Mouse (Mus musculus): ENCODE measurements around the gene Kmt5c.
A peak's percentile ranks its signal among the peaks of the same experiment; 100 is the strongest.

Kmt5c gene

GRCm38 (mm10) chr7:4739544-4740275 lies at the start of gene Kmt5c:
Gene Kmt5c, plus strand, starts transcription at chr7:4740115.
- DNase-seq, result peak; percentile 100

DNA sequence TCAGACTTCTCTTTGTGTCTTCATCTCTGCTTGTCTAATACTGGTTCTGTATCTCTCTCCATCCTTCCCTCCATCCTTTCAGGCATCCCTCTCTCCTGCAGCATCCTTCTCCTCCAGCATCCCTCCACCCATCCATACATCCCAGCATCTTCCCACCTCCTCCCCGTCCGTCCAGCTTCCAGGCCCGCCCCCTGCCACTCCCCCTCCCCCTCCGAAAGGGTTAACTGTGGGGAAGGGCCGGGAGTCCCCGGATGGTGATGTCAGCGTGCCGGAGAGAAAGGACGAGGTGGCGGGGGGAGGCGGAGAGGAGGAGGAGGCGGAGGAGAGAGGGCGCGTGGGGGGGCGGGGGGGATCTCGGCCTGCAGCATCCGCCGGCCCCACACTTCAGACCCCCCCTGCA lies 49.5 kb upstream of the Kmt5c start, which contains the start of gene Brsk1:
TSS of gene Brsk1 (plus strand) at position 218 of the 400 bp plus-strand sequence.
- peak; percentile 89 for DNase-seq

DNA sequence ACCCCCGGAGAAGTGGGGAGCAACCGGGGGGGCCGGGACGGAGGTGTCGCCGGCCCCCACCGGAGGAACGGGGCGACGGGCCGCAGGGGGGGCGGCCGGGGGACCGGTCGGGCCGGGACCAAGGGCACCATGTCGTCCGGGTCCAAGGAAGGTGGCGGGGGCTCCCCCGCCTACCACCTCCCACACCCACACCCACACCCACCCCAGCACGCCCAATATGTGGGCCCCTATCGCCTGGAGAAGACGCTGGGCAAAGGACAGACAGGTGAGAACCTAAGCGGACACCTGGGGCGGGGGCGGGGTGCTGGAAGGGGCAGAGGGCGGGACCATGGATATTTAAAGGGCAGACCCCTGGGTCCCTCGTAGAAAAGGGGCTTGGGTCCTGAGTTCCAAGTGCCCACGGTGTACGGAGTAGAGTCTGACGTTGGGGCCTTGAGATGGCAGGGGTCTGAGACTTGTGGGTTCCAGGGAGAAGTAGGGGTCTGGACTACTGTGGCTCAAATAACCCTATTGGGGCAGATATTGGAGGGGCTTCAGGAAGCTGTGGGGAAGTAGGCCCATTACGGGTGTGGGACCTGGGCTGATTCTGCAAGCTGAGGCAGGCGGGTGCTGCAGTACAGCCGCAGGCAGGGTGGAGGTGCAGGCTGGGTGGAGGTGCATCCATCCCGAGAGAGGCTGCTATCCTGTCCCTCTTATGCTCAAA lies 48.8 kb upstream of the Kmt5c start:
- peak; percentile 56 for DNase-seq

DNA sequence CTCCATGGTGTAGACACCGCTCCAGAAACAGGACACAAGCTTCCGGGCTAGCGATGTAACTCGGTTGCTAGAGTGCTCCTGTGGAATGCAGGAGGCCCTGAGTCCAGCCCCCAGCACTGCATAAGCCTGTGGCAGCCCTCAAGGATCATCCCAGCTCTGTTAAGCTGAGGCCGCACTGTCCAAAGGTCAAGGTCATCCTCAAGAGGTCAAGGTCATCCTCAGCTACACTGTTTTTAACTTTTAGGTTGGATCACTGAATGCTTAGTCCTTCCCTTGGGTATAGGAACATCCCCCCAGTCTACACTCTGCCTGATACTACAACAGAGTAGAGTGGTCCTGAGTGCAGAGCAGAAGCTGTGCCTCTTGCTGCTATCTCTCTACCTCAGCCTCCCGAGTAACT lies 46.9 kb upstream of the Kmt5c start:
- no peak for DNase-seq

GRCm38 (mm10) chr7:4702334-4702733 lies 37.6 kb upstream of the Kmt5c start:
- DNase-seq, result no peak

GRCm38 (mm10) chr7:4703195-4703594 lies 36.7 kb upstream of the Kmt5c start:
- DNase-seq, result no peak

- DNase-seq, result peak; percentile 57
Measured at GRCm38 (mm10) chr7:4705098-4705497, 34.8 kb upstream of the Kmt5c start.

DNA sequence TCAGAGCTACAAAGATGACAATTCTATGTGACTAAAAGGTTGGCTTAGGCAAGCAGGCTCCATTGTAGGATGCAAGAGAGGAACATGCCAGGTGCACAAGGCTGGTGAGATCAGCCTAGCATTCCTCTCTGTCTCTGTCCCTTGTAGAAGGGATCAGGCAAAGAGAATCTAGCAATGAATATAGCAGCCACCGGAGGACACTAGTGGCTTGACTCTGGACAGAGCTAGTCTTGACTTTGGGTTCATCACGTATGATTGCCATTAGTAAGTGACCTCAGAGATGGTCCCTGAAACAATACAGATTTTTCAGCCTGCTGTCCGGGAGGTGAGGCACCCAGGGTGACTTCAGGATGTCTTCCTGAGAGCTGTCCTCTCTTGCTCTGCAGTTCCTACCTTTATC lies 27.3 kb upstream of the Kmt5c start:
- no peak for DNase-seq

GRCm38 (mm10) chr7:4716955-4717354 lies 23.0 kb upstream of the Kmt5c start:
- no peak for DNase-seq

DNA sequence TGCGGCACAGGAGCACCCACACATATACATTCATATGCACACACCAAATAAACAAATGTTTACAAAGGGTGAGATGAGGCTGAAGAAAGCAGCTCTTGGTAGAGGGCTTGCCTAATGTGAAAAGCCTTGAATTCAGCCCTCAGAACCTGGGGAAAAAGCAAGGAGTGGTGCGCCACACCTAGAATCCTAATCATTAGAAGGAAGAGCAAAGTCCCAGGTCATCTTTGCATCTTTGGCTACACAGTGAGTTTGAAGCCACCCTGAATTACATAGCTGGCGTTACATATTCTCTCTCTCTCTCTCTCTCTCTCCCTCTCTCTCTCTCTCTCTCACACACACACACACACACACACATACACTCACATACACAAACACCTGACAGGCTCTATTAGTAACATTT lies 20.6 kb upstream of the Kmt5c start:
- no peak for DNase-seq

DNA sequence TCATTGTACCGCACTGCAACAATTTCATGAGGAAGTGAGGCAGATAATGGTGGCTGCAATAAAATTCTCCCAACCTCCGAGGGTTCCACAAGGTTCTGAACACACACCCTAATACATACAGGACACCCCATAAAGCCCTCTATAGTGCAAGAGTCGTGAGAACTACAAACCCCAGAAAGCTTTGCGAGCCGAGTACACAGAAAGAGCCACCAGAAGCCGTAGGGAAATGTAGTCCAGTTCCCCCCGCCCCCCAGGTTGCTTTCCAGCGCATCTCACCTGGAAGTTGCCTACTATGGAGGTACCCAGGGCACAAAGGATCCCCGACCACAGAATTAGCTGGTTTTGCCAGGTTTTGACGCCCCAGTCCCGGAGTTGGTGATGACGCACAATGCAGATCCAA lies 16.4 kb upstream of the Kmt5c start:
- DNase-seq, result peak; percentile 65

DNA sequence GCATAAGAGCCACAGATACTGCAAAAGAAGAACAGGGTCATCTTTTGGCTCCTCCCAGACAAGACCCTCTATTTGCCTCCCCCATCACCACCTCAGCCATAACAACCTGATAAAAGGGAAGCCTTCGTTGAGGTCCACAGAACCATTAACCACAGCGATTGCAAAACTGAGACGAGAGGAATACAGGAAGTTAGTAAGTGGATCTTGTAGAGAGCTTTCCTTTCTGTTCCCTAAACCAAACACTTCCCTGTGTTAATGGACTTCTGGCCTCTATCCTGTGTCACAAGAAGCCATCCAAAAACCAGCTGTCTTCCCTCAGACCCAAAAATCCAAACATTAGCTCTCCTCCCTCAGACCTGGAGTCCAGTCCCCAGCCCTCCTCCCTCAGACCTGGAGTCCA lies 15.6 kb upstream of the Kmt5c start:
- no peak for DNase-seq

GRCm38 (mm10) chr7:4725169-4725568 lies 14.7 kb upstream of the Kmt5c start, which contains the start of gene Tmem150b:
Gene Tmem150b, minus strand, starts transcription at chr7:4725249.
- DNase-seq, result no peak

GRCm38 (mm10) chr7:4731090-4731489 lies 8.8 kb upstream of the Kmt5c start:
- no peak for DNase-seq

DNA sequence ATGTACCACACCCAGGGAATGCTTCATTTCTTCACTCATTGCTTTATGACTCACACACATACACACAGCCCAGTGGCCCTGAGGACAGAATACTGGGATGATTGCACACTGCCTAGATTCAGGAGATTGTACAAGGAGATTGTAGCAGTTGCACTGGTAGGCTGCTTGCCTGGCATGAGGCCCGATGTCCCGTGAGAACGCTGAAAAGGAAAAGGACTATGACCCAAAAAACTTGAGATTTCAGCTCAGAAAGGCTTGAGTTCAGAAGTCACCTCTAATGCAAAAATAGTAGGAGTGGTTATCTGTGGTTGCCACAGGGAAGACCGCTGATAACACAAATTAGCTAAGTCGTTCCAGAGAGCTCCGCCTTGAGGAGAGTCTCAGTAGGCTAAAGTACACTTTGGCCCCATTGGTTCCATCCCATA lies 6.9 kb upstream of the Kmt5c start:
- no peak for DNase-seq

- DNase-seq, result no peak
Measured at GRCm38 (mm10) chr7:4739041-4739543, 823 bp upstream of the Kmt5c start.

DNA sequence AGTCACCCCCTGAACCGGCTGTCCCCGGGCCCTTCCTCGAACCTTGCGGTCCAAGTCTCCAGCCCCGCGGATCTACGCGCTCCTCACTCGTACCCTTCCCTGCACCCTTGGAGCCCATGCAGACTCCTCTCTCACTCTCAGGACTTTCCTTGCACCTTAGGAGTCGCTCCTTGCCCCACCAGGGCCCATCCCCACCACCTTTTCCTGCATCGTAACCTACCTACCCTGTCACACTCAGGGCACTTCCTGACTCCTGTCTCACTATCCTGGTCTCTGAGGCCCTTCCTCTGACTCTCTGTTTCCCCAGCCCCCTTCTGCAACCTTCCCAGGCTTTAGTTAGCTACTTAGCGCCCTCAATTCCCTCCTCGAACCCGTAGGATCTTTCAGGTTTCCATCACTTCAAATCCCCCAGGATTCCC lies 403 bp downstream of the Kmt5c start:
- DNase-seq, result peak; percentile 72

GRCm38 (mm10) chr7:4741151-4741550 lies 1.2 kb downstream of the Kmt5c start:
- peak; percentile 86 for DNase-seq

DNA sequence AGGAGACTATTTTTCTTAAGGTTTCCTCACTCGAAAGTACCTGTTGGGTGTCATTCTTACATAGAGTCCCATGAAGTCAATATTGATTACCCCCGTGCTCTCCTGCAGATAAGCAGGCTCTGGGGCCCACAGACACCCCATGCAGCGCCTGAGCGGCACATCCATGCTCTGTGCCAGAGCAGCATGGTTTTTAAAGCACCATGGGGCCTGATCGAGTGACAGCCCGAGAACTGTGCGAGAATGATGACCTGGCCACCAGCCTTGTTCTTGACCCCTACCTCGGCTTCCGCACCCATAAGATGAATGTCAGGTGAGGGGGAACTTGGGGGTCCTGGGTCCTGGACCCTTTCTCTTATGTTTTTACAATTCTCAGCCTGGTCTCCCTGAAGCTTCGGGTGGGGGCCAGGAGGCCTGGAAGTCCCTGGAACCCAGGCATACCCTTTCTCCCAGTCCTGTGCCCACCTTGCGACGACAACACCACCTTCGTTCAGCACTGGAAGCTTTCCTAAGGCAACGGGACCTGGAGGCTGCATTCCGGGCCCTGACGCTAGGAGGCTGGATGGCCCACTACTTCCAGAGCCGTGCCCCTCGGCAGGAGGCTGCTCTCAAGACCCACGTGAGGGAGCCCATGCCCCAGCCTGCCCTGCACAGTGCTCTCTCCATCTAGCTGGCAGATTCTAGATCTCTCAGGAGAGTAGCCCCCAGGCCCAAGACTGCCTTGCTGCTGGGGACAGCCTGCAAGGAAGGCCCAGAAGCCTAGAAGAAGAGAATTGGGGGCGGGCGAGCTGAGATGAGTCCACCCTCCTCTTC lies 2.0 kb downstream of the Kmt5c start:
- peak; percentile 57 for DNase-seq

- peak; percentile 52 for DNase-seq
Measured at GRCm38 (mm10) chr7:4742482-4742819, 2.5 kb downstream of the Kmt5c start.

DNA sequence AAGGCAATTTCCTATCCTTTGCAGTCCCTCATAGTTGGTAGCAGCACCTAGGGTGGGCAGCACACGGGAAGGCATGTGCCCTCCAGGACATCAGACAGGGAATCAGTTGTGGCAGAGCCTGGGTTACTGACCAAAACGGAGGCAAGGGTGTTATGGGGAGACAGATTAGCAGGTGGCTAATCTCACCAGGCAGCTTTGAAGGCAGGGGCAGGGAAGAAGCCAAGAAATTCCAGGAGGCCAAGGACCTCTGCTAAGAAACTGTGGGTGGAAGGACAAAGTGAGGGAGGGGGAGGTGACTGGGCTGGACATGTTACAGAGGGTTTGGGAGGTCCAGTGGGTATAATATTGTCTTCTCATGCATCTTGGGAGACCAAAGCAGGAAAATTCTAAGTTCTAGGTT lies 3.4 kb downstream of the Kmt5c start:
- DNase-seq, result no peak

DNA sequence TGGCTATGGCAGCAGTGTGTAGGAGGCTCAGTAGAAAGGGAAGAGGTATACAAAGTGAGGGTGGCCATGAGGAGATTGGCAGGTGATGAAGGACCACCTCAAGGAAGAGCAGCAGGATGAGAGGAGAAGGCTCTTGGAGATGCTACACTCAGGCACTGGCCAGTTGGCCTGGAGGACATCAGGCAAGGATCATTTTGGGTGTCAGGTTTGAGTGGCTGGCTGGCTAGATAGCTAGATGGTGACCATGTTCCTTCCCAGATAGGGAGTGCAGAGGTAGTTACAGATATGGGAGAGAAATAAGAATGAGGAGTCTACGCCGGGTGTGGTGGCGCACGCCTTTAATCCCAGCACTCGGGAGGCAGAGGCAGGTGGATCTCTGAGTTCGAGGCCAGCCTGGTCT lies 5.0 kb downstream of the Kmt5c start:
- DNase-seq, result no peak

DNA sequence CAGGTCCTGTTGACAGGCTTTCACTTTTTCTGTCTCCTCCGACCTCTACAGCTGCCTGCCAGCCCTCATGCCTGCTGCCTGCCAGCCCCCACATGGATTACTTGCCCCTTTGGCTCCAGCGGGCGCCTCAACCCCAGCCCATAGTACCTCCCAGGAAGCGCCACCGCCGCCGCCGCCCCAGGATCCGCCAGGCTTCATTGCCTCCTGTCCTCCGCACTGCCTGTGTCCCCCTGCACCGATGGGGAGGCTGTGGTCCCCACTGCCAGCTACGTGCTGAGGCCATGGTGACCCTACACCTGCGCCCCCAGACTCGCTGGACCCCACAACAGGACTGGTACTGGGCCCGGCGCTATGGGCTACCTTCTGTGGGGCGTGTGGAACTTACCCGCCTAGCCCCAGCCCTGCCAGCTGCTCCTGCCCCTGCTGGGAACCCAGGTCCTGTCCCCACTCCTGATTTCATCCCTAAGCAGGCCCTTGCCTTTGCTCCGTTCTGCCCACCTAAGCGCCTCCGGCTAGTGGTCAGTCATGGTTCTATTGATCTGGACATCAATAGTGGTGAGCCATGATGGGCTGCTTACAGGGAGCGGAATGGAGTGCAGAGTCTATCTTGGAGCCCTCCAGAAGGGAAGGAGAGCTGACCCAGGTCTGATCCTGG lies 6.5 kb downstream of the Kmt5c start:
- DNase-seq, result no peak
